In genomic region chr7:38027940-38028600, GRCm38 (mm10) we compare ENCODE assay signal across 20 mouse cellular contexts.
"Had no signal": no experiment of that assay in that cellular context is flagged by ENCODE, and none has a peak within 500 bp of the region (broad histone marks: within the 10 kb centered on the region; RNA-seq: fewer than 3 reads in every experiment).

No protein-coding gene starts in this region.

- H3K4me1 ChIP-seq: limb, embryonic 12.5 days; limb, embryonic 15.5 days; midbrain, embryonic 13.5 days had no signal

- H3K9ac ChIP-seq: limb, embryonic 12.5 days; limb, embryonic 15.5 days; liver, embryonic 14.5 days; liver, postnatal 0 days; lung, embryonic 14.5 days; midbrain, embryonic 13.5 days had no signal

- H3K4me2 ChIP-seq: limb, embryonic 12.5 days; limb, embryonic 15.5 days; liver, embryonic 11.5 days; lung, embryonic 14.5 days; midbrain, embryonic 13.5 days had no signal

- H3K36me3 ChIP-seq: limb, embryonic 12.5 days; limb, embryonic 15.5 days; midbrain, embryonic 13.5 days had no signal

- H3K27me3 ChIP-seq: limb, embryonic 15.5 days; midbrain, embryonic 13.5 days had no signal

- H3K4me3 ChIP-seq: layer of hippocampus, adult 2 months; limb, embryonic 12.5 days; limb, embryonic 15.5 days; midbrain, embryonic 13.5 days had no signal

- H3K27ac ChIP-seq: kidney, postnatal 0 days; layer of hippocampus, adult 2 months; limb, embryonic 12.5 days; limb, embryonic 15.5 days; liver, embryonic 14.5 days; macrophage; midbrain, embryonic 13.5 days; stomach, postnatal 0 days had no signal

- ATAC-seq: liver, postnatal 0 days; lung, postnatal 0 days; midbrain, embryonic 13.5 days had no signal

- H3K9me3 ChIP-seq: limb, embryonic 12.5 days; limb, embryonic 15.5 days; midbrain, embryonic 13.5 days had no signal

- DNase-seq: kidney, postnatal 25 days; left cerebral cortex, postnatal 4 days; liver, postnatal 0 days; lung, embryonic 14.5 days; right cerebral cortex, adult 18-20 months; right cerebral cortex, postnatal 14 days; right cerebral cortex, postnatal 4 days; thymus, adult 2 months; thymus, postnatal 14 days; thymus, postnatal 4 days had no signal
